Mouse (Mus musculus): Measurements from ENCODE around the gene Usp10. TPM values are rescaled to one million over a fixed set of nuclear protein-coding genes. Genes with fewer than 3 reads are reported as not detected.
A peak's percentile ranks its signal among the peaks of the same experiment; 100 is the strongest.

The Usp10 gene
- total RNA-seq, 2 experiments from 2014 or later, result 69.3 to 110 TPM

DNA sequence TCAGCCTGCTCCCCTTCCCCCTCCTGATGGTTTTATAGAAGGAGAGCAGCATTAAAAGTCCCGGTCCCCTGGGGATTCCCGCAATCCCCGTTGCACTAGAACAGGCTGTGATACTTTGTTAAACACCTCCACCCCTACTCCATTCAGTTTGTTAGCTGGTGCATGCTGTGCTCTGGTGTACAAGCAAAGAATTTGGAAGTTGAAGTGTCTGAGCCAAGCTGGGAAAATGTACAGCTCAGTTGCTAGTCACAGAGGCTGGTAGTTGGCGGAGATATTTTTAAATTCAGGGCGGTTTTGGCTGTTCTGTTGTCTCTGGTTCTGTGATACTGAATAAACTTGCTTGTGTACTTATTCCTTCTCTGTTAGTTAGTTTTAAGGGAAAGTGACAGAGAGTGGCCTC lies 42.6 kb downstream of the Usp10 start:
- ATAC-seq (replicated peaks; ENCODE audit: poor library complexity, severe bottlenecking), result no peak

- ATAC-seq (replicated peaks; ENCODE audit: poor library complexity, severe bottlenecking), result no peak
These were observed 45.2 kb downstream of the Usp10 start for GRCm38 (mm10) chr8:119955333-119955732.

- no peak for ATAC-seq (replicated peaks; ENCODE audit: poor library complexity, severe bottlenecking)
These were observed 47.9 kb downstream of the Usp10 start for GRCm38 (mm10) chr8:119958076-119958475.

DNA sequence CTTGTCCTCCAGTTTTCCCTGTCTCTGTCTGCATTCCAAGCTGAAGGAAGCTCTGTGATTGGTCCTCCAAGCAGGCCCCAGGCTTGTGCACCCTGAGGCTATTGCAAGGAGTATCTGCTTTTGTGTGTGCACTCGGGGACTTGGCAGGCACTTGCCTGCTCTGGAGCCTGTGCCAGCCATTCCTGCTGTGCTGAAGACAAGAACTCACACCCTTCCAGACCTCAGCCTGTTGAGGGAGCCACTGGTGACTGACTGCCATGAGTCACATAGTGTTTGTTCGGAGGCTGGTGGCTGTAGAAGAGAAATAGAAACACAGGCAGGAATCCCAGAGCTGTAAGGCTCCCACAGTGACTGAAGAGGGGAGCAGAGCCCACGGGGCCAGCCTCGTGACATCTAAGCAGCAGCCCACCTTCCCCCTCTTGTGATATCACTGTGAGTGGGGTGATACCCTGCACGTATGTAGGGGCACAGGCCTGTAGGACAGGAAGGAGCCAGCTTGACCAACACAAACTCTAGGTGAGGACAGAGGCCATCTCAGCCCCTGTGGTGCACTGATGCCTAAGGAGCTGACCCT lies 50.5 kb downstream of the Usp10 start:
- no peak for ATAC-seq (replicated peaks; ENCODE audit: poor library complexity, severe bottlenecking)

DNA sequence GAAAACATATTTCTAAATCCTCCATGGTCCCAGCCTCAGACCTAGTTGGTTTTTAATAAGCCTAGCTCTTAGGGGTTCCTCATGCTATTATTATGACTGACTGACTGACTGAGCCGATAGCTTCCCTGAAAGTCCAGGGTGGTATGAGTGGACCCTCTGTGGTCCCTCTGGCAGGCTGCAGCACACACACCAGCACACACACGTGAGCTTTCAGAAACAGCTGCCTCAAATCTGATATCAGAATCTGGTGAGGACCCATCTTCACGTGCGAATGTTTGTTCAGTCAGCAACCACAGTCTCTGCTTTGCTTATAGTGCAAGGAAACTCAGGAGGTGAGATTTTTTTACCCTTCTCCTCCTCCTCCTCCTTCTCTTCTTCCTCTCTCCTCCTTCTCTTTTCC lies 54.7 kb downstream of the Usp10 start:
- ATAC-seq (replicated peaks; ENCODE audit: poor library complexity, severe bottlenecking), result no peak

- ATAC-seq (replicated peaks; ENCODE audit: poor library complexity, severe bottlenecking), result no peak
These were observed 57.3 kb downstream of the Usp10 start for GRCm38 (mm10) chr8:119967435-119967834.

- ATAC-seq (replicated peaks; ENCODE audit: poor library complexity, severe bottlenecking), result no peak
These were observed 60.0 kb downstream of the Usp10 start for GRCm38 (mm10) chr8:119970169-119970568.

- ATAC-seq (replicated peaks; ENCODE audit: poor library complexity, severe bottlenecking), result peak; percentile 70
These were observed 62.4 kb downstream of the Usp10 start for GRCm38 (mm10) chr8:119972558-119972957.

GRCm38 (mm10) chr8:119978770-119979381 lies 68.7 kb downstream of the Usp10 start:
- peak; percentile 57 for ATAC-seq (replicated peaks; ENCODE audit: poor library complexity, severe bottlenecking)

DNA sequence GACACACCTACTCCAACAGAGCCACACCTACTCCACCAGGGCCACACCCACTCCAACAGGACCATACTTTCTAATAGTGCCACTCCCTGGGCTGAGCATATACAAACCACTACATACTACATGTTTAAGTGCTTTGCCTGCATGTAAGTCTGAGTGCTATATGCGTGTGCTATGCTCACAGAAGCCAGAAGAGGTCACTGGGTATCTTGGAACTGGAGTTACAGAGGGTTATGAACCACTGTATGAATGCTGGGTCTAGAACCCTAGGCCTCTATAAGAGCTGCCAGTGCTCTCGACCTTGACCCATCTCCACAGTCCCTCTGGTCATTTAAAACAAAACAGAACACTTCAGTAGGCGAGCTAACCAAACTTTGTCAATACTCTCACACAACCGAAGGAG lies 71.1 kb downstream of the Usp10 start:
- no peak for ATAC-seq (replicated peaks; ENCODE audit: poor library complexity, severe bottlenecking)

DNA sequence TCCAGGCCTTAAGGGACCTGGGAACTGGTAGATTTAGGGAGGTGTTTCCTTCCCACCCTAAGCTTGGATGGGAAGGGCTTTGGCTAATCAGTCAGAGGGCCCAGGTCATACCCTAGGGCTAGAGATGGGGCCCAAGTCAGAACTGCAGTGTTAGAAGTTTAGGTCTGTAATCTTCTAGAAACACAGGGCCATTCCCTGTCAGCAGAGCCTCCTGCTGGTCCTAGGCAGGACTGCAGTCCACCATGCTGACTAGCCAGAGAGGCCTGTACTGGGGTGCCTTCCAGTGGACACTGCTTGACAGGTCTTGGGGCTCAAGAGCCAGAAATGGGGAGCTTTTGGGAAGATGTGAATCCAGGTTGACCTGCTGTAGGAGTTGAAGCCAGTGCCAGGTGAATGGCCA lies 73.9 kb downstream of the Usp10 start:
- peak; percentile 55 for ATAC-seq (replicated peaks; ENCODE audit: poor library complexity, severe bottlenecking)

DNA sequence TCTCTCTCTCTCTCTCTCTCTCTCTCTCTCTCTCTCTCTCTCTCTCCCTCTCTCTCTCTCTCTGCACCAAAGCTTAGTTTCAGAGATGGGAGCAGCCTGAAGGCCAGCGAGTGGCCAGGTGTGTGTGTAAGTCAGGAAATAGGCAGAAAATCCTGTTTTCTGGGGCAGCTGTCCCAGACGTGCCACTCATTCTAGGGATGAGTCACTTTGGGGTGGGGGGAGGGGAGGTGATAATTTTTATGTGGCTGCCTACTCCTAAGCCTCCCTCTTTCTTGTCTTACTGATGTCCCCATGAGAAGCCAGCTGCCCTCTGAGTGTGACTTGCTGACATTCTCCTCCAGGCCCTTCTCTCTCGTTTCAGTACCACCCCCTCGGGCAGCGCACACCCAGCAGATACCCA lies 76.0 kb downstream of the Usp10 start:
- no peak for ATAC-seq (replicated peaks; ENCODE audit: poor library complexity, severe bottlenecking)

- ATAC-seq (replicated peaks; ENCODE audit: poor library complexity, severe bottlenecking), result no peak
These were observed 77.9 kb downstream of the Usp10 start for GRCm38 (mm10) chr8:119988087-119988486.

DNA sequence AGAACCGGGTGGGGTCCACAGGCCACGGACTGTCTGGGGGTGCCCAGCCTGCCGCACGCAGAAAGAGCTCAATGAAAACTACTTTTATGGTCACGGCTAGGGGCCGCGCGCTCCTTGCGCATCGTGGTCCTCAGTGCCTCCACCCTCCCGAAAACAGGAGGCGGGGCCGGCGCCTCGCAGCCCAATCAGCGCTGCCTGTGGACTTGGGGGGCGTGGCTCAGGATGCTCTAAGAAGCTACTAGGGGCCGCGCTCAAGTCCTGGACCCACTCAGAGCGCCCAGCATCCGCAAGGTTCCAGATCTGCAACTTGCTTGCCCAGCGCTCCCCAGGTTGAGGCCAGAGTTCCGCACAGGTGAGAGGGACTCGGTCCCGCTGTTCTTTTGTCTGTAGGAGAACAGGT lies 82.1 kb downstream of the Usp10 start, which contains the start of gene Crispld2:
Crispld2 (plus strand) TSS at position 190 of the 400 bp plus-strand sequence.
- peak; percentile 98 for ATAC-seq (replicated peaks; ENCODE audit: poor library complexity, severe bottlenecking)

DNA sequence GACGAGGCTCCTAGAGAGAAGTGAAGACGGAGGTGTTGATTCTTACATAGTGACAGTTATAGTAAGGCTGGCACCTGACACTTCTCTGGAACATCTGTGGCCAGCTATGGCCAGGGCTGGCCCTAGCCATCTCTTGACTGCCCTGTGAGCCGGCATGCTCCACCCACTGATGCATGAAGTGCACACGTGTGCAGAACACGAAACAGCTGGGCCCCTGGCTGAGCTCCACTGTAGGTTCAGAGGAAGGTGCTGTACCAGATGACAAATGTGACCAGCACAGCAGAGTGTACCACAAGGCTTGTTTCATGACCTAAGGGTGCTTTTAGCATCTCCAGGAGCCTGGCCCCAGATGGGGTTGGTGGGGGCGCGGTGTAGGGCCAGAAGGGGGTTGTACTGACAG lies 84.0 kb downstream of the Usp10 start:
- no peak for ATAC-seq (replicated peaks; ENCODE audit: poor library complexity, severe bottlenecking)

DNA sequence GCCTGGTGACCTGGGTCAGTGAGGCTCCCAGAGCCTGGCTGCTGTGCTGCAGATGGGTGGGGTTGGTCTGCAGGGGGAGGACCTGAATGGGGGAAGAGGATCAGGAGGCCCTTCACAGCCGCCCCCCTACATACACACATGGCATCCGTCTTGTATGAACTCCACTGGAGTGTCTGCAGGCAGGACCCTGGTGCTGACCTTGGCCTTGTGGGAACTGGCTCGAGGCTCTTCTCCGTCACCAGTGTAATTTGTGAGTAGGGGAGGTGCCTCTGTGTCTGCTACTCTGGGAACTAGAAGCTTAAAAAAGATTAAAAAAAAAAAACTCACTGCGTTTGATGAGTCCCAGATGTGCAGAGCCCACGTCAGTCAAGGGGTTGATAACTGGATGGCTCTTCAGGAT lies 84.4 kb downstream of the Usp10 start:
- ATAC-seq (replicated peaks; ENCODE audit: poor library complexity, severe bottlenecking), result no peak

DNA sequence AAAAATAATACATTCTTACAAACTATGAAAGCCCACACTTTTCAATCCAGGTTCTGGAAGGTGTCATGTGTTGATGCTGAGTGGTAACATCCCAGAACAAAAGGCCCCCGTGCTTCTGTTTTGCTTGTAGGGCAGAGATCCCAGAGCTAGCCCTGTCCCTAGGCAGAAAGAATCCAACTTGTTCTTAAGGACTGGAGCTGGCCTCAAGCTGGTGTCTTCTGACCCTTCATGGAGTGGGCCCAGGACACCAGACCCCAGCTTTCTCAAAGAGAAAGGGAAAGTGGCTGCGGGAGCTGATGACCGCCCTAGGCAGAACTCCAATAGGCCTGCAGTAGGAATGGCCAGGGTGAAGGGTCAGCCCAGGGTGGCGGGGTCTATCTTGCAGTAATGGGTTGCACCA lies 87.1 kb downstream of the Usp10 start:
- ATAC-seq (replicated peaks; ENCODE audit: poor library complexity, severe bottlenecking), result no peak

- ATAC-seq (replicated peaks; ENCODE audit: poor library complexity, severe bottlenecking), result no peak
These were observed 90.3 kb downstream of the Usp10 start for GRCm38 (mm10) chr8:120000461-120000860.

- ATAC-seq (replicated peaks; ENCODE audit: poor library complexity, severe bottlenecking), result no peak
These were observed 91.6 kb downstream of the Usp10 start for GRCm38 (mm10) chr8:120001712-120002111.

DNA sequence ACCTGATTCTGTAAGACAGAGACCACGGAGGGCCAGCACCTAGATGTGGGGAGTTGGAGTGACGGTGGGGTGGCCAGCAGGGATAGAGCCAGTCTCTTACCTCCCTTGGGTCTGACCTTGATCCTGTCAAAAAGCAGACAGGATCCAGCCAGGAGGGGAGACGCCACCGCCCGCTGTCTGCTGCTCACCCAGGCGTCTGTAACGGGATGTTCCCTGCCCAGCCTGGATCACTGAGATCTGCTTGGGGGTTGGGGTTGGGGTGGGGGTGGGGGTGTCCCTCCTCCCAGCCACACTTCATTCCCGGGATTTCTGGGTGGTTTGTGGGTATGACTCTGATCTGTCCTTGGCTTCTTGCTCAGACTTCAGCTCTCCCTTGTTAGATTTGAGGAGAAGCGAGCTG lies 92.2 kb downstream of the Usp10 start:
- no peak for ATAC-seq (replicated peaks; ENCODE audit: poor library complexity, severe bottlenecking)

DNA sequence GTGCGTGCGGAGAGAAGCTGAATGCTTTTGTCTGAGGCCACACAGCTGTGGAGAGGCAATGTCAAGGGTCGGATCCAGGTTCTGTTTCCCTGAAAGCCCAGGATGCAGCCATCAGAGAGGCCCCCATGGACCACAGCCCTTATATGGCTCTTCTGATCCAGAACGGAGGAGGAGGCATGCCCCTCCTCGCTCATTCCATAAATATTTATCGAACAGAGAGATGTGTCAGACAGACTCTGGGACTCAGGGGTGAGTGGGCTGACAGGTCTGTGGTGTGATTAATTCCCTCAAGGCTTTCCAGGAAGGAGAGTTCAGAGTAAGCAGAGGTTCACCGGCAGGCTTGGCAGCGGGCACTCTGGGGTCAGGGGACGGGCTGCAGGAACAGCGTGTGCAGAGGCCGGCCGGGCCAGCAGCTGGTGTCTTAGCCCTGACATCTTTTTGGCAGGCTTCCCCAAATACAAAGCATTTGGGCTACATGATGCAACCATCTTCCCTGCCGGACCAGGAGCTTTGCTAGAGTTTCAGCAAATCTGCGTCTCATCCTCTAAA lies 94.1 kb downstream of the Usp10 start:
- ATAC-seq (replicated peaks; ENCODE audit: poor library complexity, severe bottlenecking), result no peak

DNA sequence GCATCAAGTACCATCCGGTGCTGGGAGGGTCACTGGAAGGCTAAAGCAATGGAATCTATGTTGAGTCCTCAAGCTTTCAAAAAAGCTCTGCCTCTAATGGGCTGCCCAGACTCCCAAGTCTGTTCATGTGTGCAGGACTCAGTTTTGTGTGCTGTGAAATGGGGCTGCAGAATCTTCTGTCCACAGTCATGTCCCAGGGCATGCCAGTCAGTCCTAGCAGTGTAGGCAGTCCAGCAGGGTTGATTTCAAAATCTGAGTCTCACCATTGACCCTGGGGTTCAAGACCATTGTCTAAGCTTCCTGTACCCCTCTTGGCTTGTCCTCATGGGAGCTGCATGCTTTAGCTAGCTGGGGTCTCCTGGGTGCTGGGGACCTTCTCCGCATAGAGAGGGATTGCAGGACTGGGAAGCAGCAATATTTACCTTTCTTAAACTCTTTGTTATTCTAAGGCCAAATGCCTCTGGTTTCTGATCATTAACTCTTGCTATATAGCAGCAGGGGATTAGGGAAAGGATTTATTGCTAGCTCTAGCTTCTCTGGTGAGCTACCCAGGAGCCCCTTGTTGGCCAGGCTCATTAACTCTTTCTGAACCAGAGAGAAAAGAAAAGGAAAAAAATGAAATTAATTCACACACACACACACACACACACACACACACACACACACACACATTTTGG lies 94.7 kb downstream of the Usp10 start:
- ATAC-seq (replicated peaks; ENCODE audit: poor library complexity, severe bottlenecking), result no peak
